Mouse (Mus musculus) hindbrain, embryonic 10.5 days (tissue): Measurements from ENCODE around the gene Nlk. TPM values are rescaled to one million over a fixed set of nuclear protein-coding genes. Genes with fewer than 3 reads are reported as not detected.
"Not testable (repeated sequence)": the region's sequence is repeated elsewhere in the genome, so short reads cannot be mapped to it uniquely, and the experiment has no call there.

Experiments used
- DNase-seq: peaks from one replicate; pipeline ENCODE4 v3.0.0-alpha.2; 2017; ENCODE audit warnings: low spot score
- H3K27ac ChIP-seq: fragments of 300-500 bp; sonication (generic); 2 replicates; pipeline ENCODE4 v1.5.1; 2016; ENCODE audit warnings: mild to moderate bottlenecking, moderate library complexity
- H3K27me3 ChIP-seq: fragments of 300-500 bp; sonication (generic); 2 replicates; pipeline ENCODE4 v1.6.1; 2016; ENCODE audit warnings: mild to moderate bottlenecking; ENCODE audit not compliant: poor library complexity, insufficient read depth, severe bottlenecking
- H3K36me3 ChIP-seq: fragments of 300-500 bp; sonication (generic); 2 replicates; pipeline ENCODE4 v1.6.1; 2016; ENCODE audit warnings: mild to moderate bottlenecking, moderate library complexity
- H3K4me1 ChIP-seq: fragments of 300-500 bp; sonication (generic); replicated peaks from 2 replicates; pipeline ENCODE4 v1.6.1; 2016; ENCODE audit warnings: mild to moderate bottlenecking
- H3K4me3 ChIP-seq: fragments of 300-500 bp; sonication (generic); 2 replicates; pipeline ENCODE4 v1.5.1; 2016; ENCODE audit warnings: mild to moderate bottlenecking, moderate library complexity
- H3K9me3 ChIP-seq: fragments of 300-500 bp; sonication (generic); 2 replicates; pipeline ENCODE4 v1.6.1; 2016; ENCODE audit warnings: mild to moderate bottlenecking, moderate library complexity
- WGBS: fragments of 180-500 bp; shearing (Covaris S2); methylation state at CpG from one replicate; pipeline ENCODE4 v1.1.7; 2016; 5-methylcytosine and 5-hydroxymethylcytosine counted together
- polyA plus RNA-seq: library from polyadenylated mRNA; unstranded; fragments of >200 nt; fragmentation: Nextera tagmentation; extraction: Ambion mirVana; gene quantifications from 2 replicates; pipeline ENCODE4 v1.2.1, GENCODE M21; 2016

Nlk gene
- polyA plus RNA-seq, 1 experiment from 2014 or later = 17.1 TPM

DNA sequence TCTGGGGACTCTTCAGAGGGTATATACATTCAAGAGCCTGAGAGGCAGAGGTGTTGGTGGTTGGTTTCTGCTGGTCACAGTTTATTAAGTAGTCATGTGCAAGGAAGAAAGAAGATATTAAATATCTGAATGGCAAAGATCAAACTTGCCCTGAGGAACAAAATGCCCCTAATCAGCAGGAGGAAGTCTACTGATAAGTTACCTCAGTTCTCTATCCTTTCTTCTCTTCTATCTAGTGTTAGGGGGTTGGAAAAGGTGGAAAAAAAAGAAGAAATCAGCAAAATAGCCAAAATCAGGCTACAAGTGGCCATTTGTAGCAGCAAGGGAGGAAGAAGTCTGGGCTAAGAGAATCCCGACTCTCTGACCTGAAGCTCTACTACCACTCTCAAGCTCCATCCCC, 92.3 kb downstream of the Nlk start:
- no peaks in the 10 kb centered on the region for H3K9me3 ChIP-seq
- WGBS = 91% methylated on average over 1 of the region's 1 CpGs
- no peaks in the 10 kb centered on the region for H3K27me3 ChIP-seq
- H3K4me3 ChIP-seq = no peak overlapping the region
- H3K36me3 ChIP-seq = peaks cover 16% of the 10 kb centered on the region; the same call in 1 of the 2 replicates
- H3K4me1 ChIP-seq = no peaks in the 10 kb centered on the region
- no peak for DNase-seq
- H3K27ac ChIP-seq = no peak overlapping the region

GRCm38 (mm10) chr11:78602781-78603180, 94.4 kb downstream of the Nlk start:
- no peak for DNase-seq
- WGBS = 90% methylated on average over 3 of the region's 3 CpGs
- Histone ChIP-seq H3K4me3 (no peak overlapping the region), H3K36me3 (peaks cover 16% of the 10 kb centered on the region; the same call in 1 of the 2 replicates), H3K4me1 (no peaks in the 10 kb centered on the region), H3K27ac (no peak overlapping the region), H3K9me3 (no peaks in the 10 kb centered on the region), H3K27me3 (no peaks in the 10 kb centered on the region)

DNA sequence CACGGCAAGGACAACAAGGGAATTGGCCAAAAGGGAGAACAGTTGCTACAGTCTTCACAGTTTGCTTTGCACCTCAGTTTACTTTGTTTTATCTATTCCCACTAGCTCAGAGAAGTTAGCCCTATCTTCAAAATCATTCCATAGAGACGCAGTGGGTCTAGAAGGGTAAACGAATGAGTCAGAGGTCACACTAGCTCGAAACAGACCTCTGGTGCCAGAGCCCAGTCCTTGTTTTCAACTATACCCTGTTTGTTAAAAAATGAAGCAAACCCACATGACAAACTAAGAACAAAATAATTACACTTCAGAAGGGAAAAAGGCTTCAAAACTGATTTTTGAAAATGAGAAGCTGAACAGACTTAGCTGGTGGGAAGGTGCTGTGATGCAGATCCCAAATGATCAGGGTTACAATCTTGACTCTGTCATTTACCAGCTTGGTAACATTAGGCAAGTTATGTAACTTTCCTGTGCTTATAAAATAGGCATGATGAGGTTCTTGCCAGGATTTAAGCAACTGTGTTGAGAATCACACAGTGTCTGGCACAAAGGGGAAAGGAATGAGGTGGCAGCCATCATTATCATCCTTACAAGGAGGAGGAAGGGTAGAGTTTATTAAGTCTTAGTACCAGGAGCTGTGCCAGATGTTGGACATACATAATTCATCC, 96.1 kb downstream of the Nlk start:
- Histone ChIP-seq H3K4me1 (no peaks in the 10 kb centered on the region), H3K9me3 (no peaks in the 10 kb centered on the region), H3K36me3 (peaks cover 16% of the 10 kb centered on the region; the same call in 1 of the 2 replicates), H3K4me3 (no peak overlapping the region), H3K27ac (no peak overlapping the region), H3K27me3 (no peaks in the 10 kb centered on the region)
- DNase-seq = no peak
- 80% methylated on average over 4 of the region's 4 CpGs for WGBS

DNA sequence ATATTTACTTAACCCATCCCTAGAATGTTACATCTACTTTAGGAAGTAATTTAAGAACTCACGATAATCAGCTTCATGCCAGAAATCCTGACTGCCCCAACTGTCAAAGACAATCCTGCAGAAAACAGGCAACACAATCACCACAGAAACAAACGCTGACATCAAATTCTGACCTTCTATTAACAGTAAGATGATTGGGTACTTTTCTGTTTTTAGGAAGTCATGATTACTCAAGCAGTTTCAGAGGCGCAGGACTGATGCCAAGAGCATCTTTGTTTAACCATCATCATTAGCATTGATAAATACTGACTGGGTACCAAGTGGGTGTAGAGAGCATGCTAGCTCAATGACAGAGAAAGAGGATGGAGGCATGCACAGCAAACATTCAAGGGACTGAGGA, 96.7 kb downstream of the Nlk start:
- Histone ChIP-seq H3K4me1 (no peaks in the 10 kb centered on the region), H3K27me3 (no peaks in the 10 kb centered on the region), H3K36me3 (peaks cover 16% of the 10 kb centered on the region; the same call in 1 of the 2 replicates), H3K4me3 (no peak overlapping the region), H3K27ac (no peak overlapping the region), H3K9me3 (no peaks in the 10 kb centered on the region)
- 89% methylated on average over 3 of the region's 3 CpGs for WGBS
- no peak for DNase-seq

GRCm38 (mm10) chr11:78600051-78600450, 97.1 kb downstream of the Nlk start:
- Histone ChIP-seq H3K27me3 (no peaks in the 10 kb centered on the region), H3K27ac (no peak overlapping the region), H3K9me3 (no peaks in the 10 kb centered on the region), H3K36me3 (peaks cover 18% of the 10 kb centered on the region; the same call in 1 of the 2 replicates), H3K4me3 (no peak overlapping the region), H3K4me1 (no peaks in the 10 kb centered on the region)
- WGBS = 84% methylated on average over 4 of the region's 4 CpGs
- no peak for DNase-seq

DNA sequence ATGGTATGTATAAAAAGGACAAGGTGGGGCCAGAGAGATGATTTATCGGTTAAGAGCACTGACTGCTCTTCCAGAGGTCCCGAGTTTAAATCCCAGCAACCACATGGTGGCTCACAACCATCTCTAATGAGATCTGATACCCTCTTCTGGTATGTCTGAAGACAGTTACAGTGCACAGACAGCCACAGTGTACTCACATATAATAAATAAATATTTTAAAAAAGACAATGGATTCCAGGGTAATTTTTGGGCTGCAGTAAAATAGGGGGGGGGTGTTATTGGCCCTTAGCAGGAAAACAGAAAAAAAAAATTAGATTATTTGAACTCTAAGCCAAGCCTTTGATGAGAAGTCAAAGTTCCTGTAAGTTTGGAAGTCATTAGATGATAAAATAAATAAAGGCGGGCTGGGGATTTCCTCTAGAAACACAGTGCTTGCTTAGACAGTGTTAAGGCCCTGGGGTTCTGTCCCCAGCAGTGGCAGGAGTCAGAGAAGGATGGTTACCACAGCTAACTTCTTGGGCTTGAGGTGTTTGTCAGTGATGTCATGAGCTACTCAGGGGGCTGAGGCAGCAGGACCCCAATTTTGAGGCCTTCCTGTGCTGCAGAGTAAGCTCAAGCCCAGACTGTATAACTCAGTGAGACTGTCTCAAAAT, 98.3 kb downstream of the Nlk start:
- Histone ChIP-seq H3K36me3 (peaks cover 25% of the 10 kb centered on the region; the same call in 1 of the 2 replicates), H3K27ac (no peak overlapping the region)

DNA sequence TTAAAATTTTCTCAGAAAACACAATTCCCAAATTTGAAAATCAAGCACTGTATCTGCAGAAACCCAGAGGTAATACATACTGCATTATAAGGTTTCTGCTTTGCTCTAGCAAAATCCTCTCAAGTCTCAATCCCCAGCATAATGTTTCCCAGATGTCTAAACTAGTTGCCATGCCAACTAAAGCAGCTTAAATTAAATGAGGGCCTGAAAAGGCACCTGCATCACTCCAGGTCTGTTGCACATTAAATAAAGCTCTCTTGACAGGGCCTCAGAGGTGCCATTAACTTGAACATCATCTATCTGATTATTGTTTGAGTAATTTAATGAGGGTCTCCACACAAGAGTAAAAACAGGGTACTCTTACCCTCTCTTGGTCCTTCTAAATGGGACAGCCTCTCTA, 100.4 kb downstream of the Nlk start:
- Histone ChIP-seq H3K27ac (no peak overlapping the region), H3K9me3 (no peaks in the 10 kb centered on the region), H3K36me3 (peaks cover 18% of the 10 kb centered on the region; the same call in 1 of the 2 replicates), H3K4me3 (no peak overlapping the region), H3K4me1 (no peaks in the 10 kb centered on the region), H3K27me3 (no peaks in the 10 kb centered on the region)
- no peak for DNase-seq

More for the DNA sequence above, 98.3 kb downstream of the Nlk start:
- no peaks in the 10 kb centered on the region for H3K4me1 ChIP-seq
- no peak for DNase-seq
- no peaks in the 10 kb centered on the region for H3K9me3 ChIP-seq
- H3K27me3 ChIP-seq = no peaks in the 10 kb centered on the region
- no peak overlapping the region for H3K4me3 ChIP-seq
- 81% methylated on average over 3 of the region's 3 CpGs for WGBS

- no peak for DNase-seq
- Histone ChIP-seq H3K4me3 (no peak overlapping the region), H3K27ac (no peak overlapping the region), H3K4me1 (no peaks in the 10 kb centered on the region), H3K9me3 (no peaks in the 10 kb centered on the region), H3K27me3 (no peaks in the 10 kb centered on the region), H3K36me3 (peaks cover 18% of the 10 kb centered on the region; the same call in 1 of the 2 replicates)
- WGBS = 91% methylated on average over 2 of the region's 2 CpGs
Measured at GRCm38 (mm10) chr11:78595773-78596172, 101.4 kb downstream of the Nlk start.

DNA sequence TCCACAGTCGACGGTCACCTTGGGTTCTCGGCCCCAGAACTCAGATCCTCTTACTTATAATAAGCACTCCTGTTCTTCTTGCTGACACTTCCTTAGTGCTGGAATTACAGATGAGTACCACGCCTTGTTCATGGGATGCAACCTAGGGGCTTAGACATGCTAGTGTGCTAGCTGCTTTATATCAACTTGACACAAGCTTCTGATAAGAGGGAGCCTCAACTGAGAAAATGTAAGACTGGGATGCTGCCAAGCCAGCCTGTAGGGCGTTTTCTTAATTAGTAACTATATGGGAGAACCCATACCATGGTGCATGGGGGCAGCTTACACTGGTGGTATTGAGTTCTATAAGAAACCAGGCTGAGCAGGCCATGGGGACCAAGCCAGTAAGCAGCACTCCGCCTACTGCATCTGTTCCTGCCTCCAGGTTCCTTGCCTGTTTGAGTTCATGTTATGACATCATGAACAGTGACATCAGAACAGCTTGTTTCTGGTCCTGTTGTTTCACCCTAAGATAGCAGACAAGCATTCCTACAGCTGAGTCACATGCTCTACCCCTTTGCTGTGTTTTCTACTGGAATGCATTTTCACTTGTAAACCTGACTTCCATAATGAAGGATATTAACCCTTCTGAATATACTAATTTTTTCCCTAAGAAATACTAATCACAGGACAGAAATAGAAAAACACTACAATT, 102.8 kb downstream of the Nlk start:
- Histone ChIP-seq H3K36me3 (peaks cover 19% of the 10 kb centered on the region; the same call in 1 of the 2 replicates), H3K9me3 (no peaks in the 10 kb centered on the region), H3K4me1 (no peaks in the 10 kb centered on the region), H3K27ac (no peak overlapping the region), H3K4me3 (no peak overlapping the region), H3K27me3 (no peaks in the 10 kb centered on the region)
- no peak for DNase-seq
- 93% methylated on average over 6 of the region's 6 CpGs for WGBS

DNA sequence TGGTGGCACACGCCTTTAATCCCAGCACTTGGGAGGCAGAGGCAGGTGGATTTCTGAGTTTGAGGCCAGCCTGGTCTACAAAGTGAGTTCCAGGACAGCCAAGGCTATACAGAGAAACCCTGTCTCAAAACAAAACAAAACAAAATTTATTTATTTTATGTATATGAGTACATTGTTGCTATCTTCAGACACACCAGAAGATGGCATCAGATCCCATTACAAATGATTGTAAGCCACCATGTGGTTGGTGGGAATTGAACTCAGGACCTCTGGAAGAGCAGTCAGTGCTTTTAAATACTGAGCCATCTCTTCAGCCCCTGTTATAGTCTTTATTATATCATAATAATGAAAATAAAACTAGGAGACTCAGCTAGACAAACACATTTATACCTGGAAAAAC, 109.5 kb downstream of the Nlk start:
- DNase-seq, H3K4me3 ChIP-seq, H3K4me1 ChIP-seq, H3K27ac ChIP-seq, H3K9me3 ChIP-seq, H3K27me3 ChIP-seq: not testable (repeated sequence)
- H3K36me3 ChIP-seq = peaks cover 48% of the 10 kb centered on the region
- 92% methylated on average over 1 of the region's 1 CpGs for WGBS

DNA sequence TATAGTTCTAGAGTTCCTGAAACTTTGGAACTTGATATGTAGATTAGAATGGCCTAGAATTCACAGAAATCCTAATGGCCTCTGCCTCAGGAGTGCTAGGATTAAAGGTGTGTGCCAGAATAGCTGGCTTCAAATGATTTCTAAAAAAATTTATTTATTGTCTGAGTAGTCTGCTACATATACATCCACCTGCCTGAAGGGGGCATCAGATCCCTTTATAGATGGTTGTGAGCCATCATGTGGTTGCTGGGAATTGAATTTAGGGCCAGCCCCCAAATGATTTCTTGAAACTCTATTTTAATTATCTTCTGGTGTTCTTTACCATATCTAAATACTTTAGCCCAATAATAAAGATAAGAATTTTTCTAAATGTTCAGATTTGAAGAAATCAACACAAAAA, 111.1 kb downstream of the Nlk start:
- DNase-seq = no peak
- H3K36me3 ChIP-seq = peaks cover 62% of the 10 kb centered on the region

DNA sequence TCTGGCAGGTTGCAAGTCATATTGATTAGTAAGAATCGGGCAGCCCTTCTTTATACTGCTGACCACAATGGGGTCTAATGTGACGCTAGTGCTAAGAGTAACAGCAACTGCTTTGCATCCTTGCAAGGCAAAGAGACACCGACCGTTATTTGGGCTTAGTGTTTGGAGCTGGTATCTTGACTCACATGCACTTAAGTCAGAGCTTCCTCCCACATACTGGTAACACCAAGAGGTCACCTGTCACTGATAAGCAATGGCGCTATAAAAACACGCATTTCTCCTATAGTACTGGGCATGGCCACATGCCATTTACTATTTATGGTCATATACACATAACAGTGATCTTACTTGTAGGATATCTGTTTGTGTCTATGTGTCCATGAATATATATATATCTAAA, 114.3 kb downstream of the Nlk start:
- H3K27me3 ChIP-seq = no peaks in the 10 kb centered on the region
- DNase-seq = no peak
- WGBS = 94% methylated on average over 6 of the region's 6 CpGs
- H3K9me3 ChIP-seq = 0 out of 2 replicates have a peak, but pooled peaks cover 6% of the 10 kb centered on the region
- H3K36me3 ChIP-seq = peaks cover 87% of the 10 kb centered on the region
- no peak overlapping the region for H3K4me3 ChIP-seq
- H3K27ac ChIP-seq = no peak overlapping the region
- no peaks in the 10 kb centered on the region for H3K4me1 ChIP-seq

More for the DNA sequence above, 111.1 kb downstream of the Nlk start:
- Histone ChIP-seq H3K4me3 (no peak overlapping the region), H3K4me1 (no peaks in the 10 kb centered on the region), H3K27ac (no peak overlapping the region), H3K27me3 (no peaks in the 10 kb centered on the region), H3K9me3 (0 out of 2 replicates have a peak, but pooled peaks cover 6% of the 10 kb centered on the region)

DNA sequence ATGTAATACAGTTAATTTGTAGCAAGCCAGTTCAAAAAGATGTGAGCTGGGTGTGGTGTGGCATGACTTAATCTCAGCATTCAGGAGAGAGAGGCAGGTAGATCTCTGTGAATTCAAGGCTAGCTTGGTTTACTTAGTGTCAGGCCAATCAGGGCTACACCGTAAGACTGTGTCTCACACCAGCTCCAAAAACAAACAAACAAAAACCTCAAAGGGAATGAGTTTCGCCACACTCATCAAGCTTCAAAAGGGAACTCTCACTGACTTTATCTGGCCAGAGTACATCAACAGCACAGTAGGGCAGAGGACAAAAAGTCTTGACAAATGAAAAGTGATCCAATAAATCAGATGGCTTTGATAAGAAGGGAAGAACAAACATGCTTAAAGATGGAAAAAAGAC, 122.2 kb downstream of the Nlk start:
- no peaks in the 10 kb centered on the region for H3K9me3 ChIP-seq
- H3K27ac ChIP-seq = no peak overlapping the region
- H3K36me3 ChIP-seq = peaks cover 88% of the 10 kb centered on the region
- H3K4me1 ChIP-seq = no peaks in the 10 kb centered on the region
- H3K4me3 ChIP-seq = no peak overlapping the region
- 72% methylated on average over 2 of the region's 2 CpGs for WGBS
- no peaks in the 10 kb centered on the region for H3K27me3 ChIP-seq
- no peak for DNase-seq
